Mouse (Mus musculus) heart, embryonic 11.5 days (tissue): Measurements from ENCODE around the gene Fcrl5. TPM values are rescaled to one million over a fixed set of nuclear protein-coding genes. Genes with fewer than 3 reads are reported as not detected.
A peak's percentile ranks its signal among the peaks of the same experiment; 100 is the strongest.

Experiments
- ATAC-seq: fragments of 200-750 bp; cut with Nextera tagmentation; replicated peaks from 2 replicates; pipeline ENCODE4 v1.8.0; 2017; ENCODE audit warnings: moderate library complexity; ENCODE audit not compliant: insufficient number of reproducible peaks, low FRiP score, low TSS enrichment
- H3K27ac ChIP-seq: fragments of 300-500 bp; sonication (generic); 2 replicates; pipeline ENCODE4 v1.5.1; 2014; ENCODE audit warnings: mild to moderate bottlenecking, low read depth, low read length
- H3K27me3 ChIP-seq: fragments of 300-500 bp; sonication (generic); 2 replicates; pipeline ENCODE4 v1.6.1; 2014; ENCODE audit warnings: mild to moderate bottlenecking, low read length, mixed read lengths; ENCODE audit not compliant: control insufficient read depth, insufficient read depth
- H3K36me3 ChIP-seq: fragments of 300-500 bp; sonication (generic); 2 replicates; pipeline ENCODE4 v1.6.1; 2014; ENCODE audit warnings: mild to moderate bottlenecking, low read length, moderate library complexity, mixed read lengths; ENCODE audit not compliant: control insufficient read depth, insufficient read depth
- H3K4me1 ChIP-seq: fragments of 300-500 bp; sonication (generic); 2 replicates; pipeline ENCODE4 v1.6.1; 2014; ENCODE audit warnings: low read length; ENCODE audit not compliant: control insufficient read depth, insufficient read depth
- H3K4me2 ChIP-seq: fragments of 300-500 bp; sonication (generic); 2 replicates; pipeline ENCODE4 v1.6.1; 2014; ENCODE audit warnings: mild to moderate bottlenecking, moderate library complexity
- H3K4me3 ChIP-seq: fragments of 300-500 bp; sonication (generic); 2 replicates; pipeline ENCODE4 v1.5.1; 2014; ENCODE audit warnings: low read depth, low read length
- H3K9ac ChIP-seq: fragments of 300-500 bp; sonication (generic); 2 replicates; pipeline ENCODE4 v1.6.1; 2014; ENCODE audit warnings: mild to moderate bottlenecking, low read depth, low read length, moderate library complexity
- H3K9me3 ChIP-seq: fragments of 300-500 bp; sonication (generic); replicated peaks from 2 replicates; pipeline ENCODE4 v1.6.1; 2016; ENCODE audit warnings: low read length; ENCODE audit not compliant: control insufficient read depth
- WGBS: fragments of 180-500 bp; shearing (Covaris S2); extraction: QIAGEN DNeasy Blood & Tissue Kit; methylation state at CpG from one replicate; pipeline ENCODE4 v1.1.7; 2014; ENCODE audit not compliant: insufficient replicate concordance; 5-methylcytosine and 5-hydroxymethylcytosine counted together
- polyA plus RNA-seq: library from polyadenylated mRNA; unstranded; fragments of >200 nt; fragmentation: Nextera tagmentation; extraction: Ambion mirVana; gene quantifications from 2 replicates; pipeline ENCODE4 v1.2.1, GENCODE M21; 2014

Fcrl5 gene
- polyA plus RNA-seq, 1 experiment from 2014 or later: not detected

- Histone ChIP-seq H3K27ac (no peak overlapping the region), H3K4me1 (peaks cover 25% of the 10 kb centered on the region), H3K27me3 (peaks cover 8% of the 10 kb centered on the region), H3K36me3 (no peaks in the 10 kb centered on the region), H3K4me3 (no peak overlapping the region), H3K9ac (no peak overlapping the region), H3K9me3 (no peaks in the 10 kb centered on the region), H3K4me2 (no peak overlapping the region)
- 78% methylated on average over 3 of the region's 3 CpGs for WGBS
- ATAC-seq: no peak
These were observed 110.0 kb downstream of the Fcrl5 start for GRCm38 (mm10) chr3:87545554-87545953.

- Histone ChIP-seq H3K9me3 (no peaks in the 10 kb centered on the region), H3K4me3 (no peak overlapping the region), H3K27ac (no peak overlapping the region), H3K9ac (no peak overlapping the region), H3K36me3 (no peaks in the 10 kb centered on the region), H3K27me3 (peaks cover 16% of the 10 kb centered on the region), H3K4me1 (peaks cover 17% of the 10 kb centered on the region), H3K4me2 (no peak overlapping the region)
- ATAC-seq: no peak
- 73% methylated on average over 10 of the region's 10 CpGs for WGBS
These were observed 110.7 kb downstream of the Fcrl5 start for GRCm38 (mm10) chr3:87546291-87546721.

DNA sequence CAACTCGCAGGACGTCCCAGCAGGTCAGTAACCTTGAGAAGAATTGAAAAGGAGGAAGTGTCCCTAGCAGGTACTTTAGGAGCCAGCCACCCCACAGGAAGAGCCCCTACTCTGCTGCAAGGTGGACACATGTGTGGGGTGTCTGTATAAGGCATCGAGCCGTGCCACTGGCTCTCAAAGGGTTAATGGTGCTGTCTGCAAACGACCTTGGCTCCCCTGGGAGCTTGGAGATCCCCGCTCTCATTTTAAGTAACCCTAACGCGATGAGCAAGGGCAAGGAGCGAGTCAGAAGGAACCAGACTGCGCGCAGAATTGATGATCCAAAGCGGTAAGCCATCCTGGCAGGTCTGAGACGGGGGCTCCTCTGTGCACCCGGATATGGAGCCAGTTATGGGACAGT, 114.3 kb downstream of the Fcrl5 start:
- H3K4me3 ChIP-seq: no peak overlapping the region
- 27% methylated on average over 14 of the region's 14 CpGs for WGBS
- peaks cover 17% of the 10 kb centered on the region for H3K27me3 ChIP-seq
- no peak overlapping the region for H3K9ac ChIP-seq
- no peaks in the 10 kb centered on the region for H3K36me3 ChIP-seq
- H3K4me2 ChIP-seq: peak overlapping the region; percentile 31
- no peak overlapping the region for H3K27ac ChIP-seq
- H3K4me1 ChIP-seq: 0 out of 2 replicates have a peak, but pooled peaks cover 2% of the 10 kb centered on the region
- H3K9me3 ChIP-seq: no peaks in the 10 kb centered on the region
- ATAC-seq: no peak

Other genes starting within 250 kb of the Fcrl5 start
- gene Fcrls, start 172.0 kb upstream of the Fcrl5 start, polyA plus RNA-seq: 3.1 and 3.9 TPM in 2 replicates
- 0.31 TPM in 1 of 2 replicates, not detected in the other for gene Cd5l, start 77.9 kb upstream of the Fcrl5 start, polyA plus RNA-seq
- 0.48 TPM in 1 of 2 replicates, not detected in the other for gene Fcrl1, start 59.4 kb upstream of the Fcrl5 start, polyA plus RNA-seq
- 7.7 and 9.0 TPM in 2 replicates for gene Etv3, start 89.6 kb downstream of the Fcrl5 start, polyA plus RNA-seq
- 8.6 and 11.0 TPM in 2 replicates for gene Arhgef11, start 181.8 kb downstream of the Fcrl5 start, polyA plus RNA-seq